Mouse (Mus musculus): ENCODE data around the gene Grhl3. TPM values are rescaled to one million over a fixed set of nuclear protein-coding genes. Genes with fewer than 3 reads are reported as not detected.

The Grhl3 gene
- total RNA-seq, 2 experiments from 2014 or later, result not detected

DNA sequence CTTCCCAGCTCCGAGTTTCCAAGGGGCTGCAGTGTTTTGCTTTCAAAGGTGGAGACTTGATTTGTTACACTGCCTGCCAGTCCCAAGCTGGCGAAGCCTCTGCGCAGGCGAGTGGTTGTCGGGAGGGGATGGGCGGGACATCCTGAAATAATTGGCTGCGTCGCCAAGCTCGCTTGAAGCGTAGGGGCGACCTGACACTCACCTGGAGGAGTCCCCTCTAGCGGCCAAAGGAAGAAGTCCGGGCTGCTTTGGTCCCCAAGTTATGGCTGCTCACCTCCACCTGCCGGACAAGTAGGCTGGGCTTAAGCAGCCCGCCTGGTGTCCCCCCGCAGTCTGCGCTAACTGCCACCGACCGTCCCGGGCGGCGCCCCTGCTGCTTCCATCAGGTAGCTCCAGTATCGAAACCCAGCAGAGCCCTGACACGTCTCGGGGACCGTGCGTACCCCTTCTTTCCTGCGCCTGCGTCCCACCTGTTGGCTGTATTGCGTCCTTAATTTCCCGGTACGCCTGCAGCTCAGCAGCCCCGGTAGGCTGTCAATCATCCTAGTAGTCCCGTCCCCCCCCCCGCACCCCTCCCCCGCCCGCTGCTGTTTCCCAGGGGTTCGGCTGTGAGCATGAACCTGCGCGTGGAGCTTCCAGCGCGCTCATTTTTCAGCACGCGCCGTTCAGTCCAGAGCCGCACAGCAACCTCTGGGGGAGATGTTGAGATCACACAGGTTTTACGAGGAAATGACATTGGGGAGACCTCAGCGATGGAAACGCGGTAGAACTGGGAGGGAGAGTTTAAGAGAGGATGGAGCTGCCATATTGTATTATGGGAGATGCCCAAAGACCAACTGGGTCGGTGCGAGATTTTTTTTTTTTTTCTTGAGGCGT, 78.7 kb downstream of the Grhl3 start, which contains the start of the genes Stpg1 and Nipal3:
TSS of gene Stpg1 (plus strand) at position 270 of the 876 bp plus-strand sequence.
TSS of gene Nipal3 (minus strand) at position 518 of the 876 bp plus-strand sequence.
- peak; percentile 92 for ATAC-seq (replicated peaks; ENCODE audit: poor library complexity)

DNA sequence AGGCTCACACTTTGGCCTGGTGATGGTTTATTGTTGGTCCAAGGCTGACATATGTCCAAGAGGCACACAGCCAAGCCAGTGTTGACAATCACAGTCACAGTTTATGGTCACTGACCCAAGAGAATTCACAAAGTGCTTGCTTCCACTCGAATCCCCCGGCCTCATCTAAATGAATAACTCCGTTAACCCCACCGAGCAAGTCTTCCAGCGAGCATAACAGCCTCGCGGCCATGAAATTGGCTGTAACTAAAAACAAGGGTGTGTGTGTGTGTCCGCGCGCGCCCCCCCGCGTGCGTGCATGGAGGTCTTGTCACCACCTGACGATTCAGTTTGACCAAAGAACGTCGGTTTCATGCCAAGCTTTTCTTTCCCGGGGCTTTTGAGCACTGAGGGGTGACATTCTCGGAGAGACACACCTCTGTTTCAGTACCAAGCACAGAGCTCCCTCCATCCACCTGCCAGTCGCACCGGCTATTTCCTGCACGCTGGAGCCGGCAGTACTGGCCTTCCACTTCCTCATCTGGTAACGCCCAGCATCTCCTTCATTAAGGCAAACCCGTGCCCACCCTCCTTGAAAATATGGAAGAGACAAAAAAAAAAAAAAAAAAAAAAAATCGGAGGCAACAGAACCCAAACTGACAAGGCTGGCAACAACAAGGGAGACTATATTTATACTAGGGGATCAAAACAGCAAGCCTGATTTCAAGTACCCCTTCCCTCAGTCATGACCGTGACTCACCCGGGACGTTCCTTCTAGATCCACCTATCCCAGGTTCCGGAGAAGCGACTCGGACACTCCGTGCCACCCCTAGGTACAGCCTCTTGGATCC, 79.5 kb downstream of the Grhl3 start:
- peak; percentile 41 for ATAC-seq (replicated peaks; ENCODE audit: poor library complexity)

GRCm38 (mm10) chr4:135493271-135493670, 80.2 kb downstream of the Grhl3 start:
- no peak for ATAC-seq (replicated peaks; ENCODE audit: poor library complexity)

Other genes with a start within 250 kb of the Grhl3 start
- gene Srrm1, start 220.3 kb downstream of the Grhl3 start, total RNA-seq (2015), result 204 and 218 TPM in 2 replicates
- gene Srrm1, start 220.3 kb downstream of the Grhl3 start, total RNA-seq (2017), result 112 and 141 TPM in 2 replicates
- 0.25 TPM in 1 of 2 replicates, not detected in the other for gene Ncmap, start 175.4 kb downstream of the Grhl3 start, total RNA-seq (2015)
- gene Ncmap, start 175.4 kb downstream of the Grhl3 start, total RNA-seq (2017), result not detected in 2 replicates
- gene Rcan3, start 139.8 kb downstream of the Grhl3 start, total RNA-seq (2015), result 3.6 and 5.6 TPM in 2 replicates
- gene Rcan3, start 139.8 kb downstream of the Grhl3 start, total RNA-seq (2017), result 4.1 and 7.7 TPM in 2 replicates
- 0.12 TPM in 1 of 2 replicates, not detected in the other for gene Stpg1, start 78.8 kb downstream of the Grhl3 start, total RNA-seq (2015)
- not detected in 2 replicates for gene Stpg1, start 78.8 kb downstream of the Grhl3 start, total RNA-seq (2017)
- gene Nipal3, start 78.6 kb downstream of the Grhl3 start, total RNA-seq (2015), result 4.1 and 6.6 TPM in 2 replicates
- gene Nipal3, start 78.6 kb downstream of the Grhl3 start, total RNA-seq (2017), result 18.8 and 23.3 TPM in 2 replicates
- 0.68 and 1.6 TPM in 2 replicates for gene Ifnlr1, start 112.7 kb upstream of the Grhl3 start, total RNA-seq (2015)
- 0.30 and 0.46 TPM in 2 replicates for gene Ifnlr1, start 112.7 kb upstream of the Grhl3 start, total RNA-seq (2017)
- not detected in 2 replicates for gene Il22ra1, start 154.5 kb upstream of the Grhl3 start, total RNA-seq (2015)
- not detected in 2 replicates for gene Il22ra1, start 154.5 kb upstream of the Grhl3 start, total RNA-seq (2017)
- not detected in 2 replicates for gene Myom3, start 186.1 kb upstream of the Grhl3 start, total RNA-seq (2015)
- not detected in 2 replicates for gene Myom3, start 186.1 kb upstream of the Grhl3 start, total RNA-seq (2017)

Data from megakaryocyte progenitor cell, adult 5-6 weeks (primary cell).